Mouse (Mus musculus) T-helper 1 cell (primary cell): ENCODE measurements at regions not wholly inside any gene's neighbourhood (a gene's known extent, or its start where the extent isn't known, plus 50 kb on each side); places are given as distances from the start of the nearest gene placed in this dataset.

Experiments
- in situ Hi-C: fragments of 300-600 bp; cut with MboI, MseI; formaldehyde crosslinking; loops from one replicate; pipeline ENCODE4 v1.15.1; 2025; ENCODE audit warnings: high pct_unique_total_duplicates

DNA sequence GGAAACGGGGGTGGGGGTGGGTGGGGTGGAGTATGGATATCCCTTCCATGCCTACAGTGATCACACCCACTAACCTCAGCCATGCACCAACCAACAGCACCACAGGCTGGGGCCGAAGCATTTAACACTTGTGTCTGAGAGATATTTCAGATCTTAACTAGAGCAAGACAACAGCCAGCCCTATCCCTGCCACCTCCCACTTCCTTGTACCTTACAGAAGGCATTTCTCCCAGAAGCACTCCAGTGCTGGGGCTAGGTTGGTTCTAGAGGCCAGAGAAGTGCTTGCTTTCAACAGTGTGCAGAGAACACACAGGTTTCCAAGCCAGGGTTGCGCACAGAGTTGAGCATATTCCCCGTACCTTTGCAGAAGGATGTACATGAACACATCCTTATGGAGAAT is 79.1 kb upstream of the Akt3 start:
- in situ Hi-C loops = loop anchor here (10.0 to 25.0 kb wide), 2 partner anchors 950 to 962 kb away; no protein-coding TSS in a partner anchor

- in situ Hi-C loops = loop anchor here (10.0 to 25.0 kb wide), 2 partner anchors 951 to 962 kb away; no protein-coding TSS in a partner anchor
These were observed 78.4 kb upstream of the Akt3 start for GRCm38 (mm10) chr1:177336436-177336835.

GRCm38 (mm10) chr1:177335961-177336360 is 78.0 kb upstream of the Akt3 start:
- in situ Hi-C loops = loop anchor here (10.0 to 25.0 kb wide), 2 partner anchors 951 to 961 kb away; no protein-coding TSS in a partner anchor

DNA sequence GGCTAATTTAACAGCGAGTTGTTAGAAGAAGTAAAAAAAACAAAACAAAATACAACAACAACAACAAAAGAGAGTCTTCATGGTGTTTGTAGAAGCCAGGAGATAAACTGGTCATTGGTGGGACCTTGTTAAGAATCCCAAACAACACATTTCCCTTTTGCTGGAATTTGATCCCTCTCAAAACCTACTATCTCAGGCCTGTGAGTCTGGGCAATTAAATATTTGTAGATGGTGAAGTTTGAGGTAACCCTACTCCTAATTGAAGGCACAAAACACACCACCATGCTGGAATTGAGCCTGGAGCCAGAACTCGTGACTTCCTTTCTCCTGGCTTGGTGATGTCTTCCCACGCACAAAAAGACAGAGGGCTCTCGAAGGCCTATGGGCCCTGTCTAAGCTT is 65.4 kb upstream of the Akt3 start:
- in situ Hi-C loops = no loop called here

DNA sequence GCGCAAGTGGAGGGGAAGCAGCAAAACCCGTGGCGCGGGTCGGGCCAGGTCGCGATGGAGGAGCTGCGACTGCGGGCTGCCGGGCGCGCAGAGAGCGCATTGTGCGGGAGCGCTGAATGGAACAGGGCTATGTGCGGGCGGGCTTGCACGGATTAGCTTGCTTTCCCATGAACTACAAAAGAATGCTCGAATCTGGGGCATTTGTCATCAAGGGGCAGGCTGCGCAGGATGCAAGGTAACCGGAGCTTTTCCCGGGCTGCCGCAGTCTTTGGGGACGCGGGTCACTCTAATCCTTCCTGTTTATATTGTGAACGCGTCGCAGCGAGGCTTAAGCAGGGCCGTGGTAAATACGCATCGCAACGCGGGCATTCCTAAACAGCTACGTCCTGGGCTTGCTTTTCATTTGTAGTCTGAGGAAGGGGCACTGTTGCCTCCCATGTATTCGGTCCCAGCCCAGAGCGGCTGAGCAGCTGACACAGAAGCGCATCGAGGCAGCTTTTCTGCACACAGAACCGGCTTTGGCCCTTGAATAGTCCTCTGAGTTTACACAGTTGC is 64.8 kb upstream of the Akt3 start:
- in situ Hi-C loops = no loop called here

- in situ Hi-C loops = no loop called here
These were observed 64.3 kb upstream of the Akt3 start for GRCm38 (mm10) chr1:177322307-177322685.

DNA sequence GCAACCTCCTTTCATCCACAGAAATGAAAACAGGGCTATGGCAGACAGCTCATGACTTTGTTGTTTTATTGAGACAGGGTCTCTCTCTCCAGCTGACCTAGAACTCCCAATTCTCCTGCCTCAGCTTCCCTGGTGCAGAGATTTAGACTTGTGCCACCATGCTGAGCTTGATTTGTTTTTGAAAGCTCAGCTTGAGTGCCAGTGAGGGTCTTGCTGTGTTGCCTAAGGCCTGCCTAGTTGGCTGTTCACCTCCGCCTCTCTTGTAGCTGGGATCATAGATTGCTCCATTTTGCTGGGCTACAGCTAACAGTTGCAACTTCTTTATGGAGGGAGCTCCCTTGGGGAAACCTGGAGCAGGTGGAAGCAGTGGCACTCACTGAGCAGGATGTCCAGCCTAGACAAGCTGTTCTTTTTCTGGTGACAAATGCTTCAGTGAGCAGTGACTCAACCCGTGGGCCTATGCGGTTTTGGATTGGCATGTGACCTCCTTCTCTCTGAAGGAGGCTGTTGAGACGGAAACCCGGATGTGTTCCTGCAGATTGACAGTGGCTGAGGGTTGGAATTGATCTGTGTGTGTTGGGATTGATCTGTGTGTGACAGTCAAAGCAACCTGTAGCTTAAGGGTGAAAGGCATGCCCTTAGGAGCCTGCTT is 63.8 kb upstream of the Akt3 start:
- in situ Hi-C loops = no loop called here

DNA sequence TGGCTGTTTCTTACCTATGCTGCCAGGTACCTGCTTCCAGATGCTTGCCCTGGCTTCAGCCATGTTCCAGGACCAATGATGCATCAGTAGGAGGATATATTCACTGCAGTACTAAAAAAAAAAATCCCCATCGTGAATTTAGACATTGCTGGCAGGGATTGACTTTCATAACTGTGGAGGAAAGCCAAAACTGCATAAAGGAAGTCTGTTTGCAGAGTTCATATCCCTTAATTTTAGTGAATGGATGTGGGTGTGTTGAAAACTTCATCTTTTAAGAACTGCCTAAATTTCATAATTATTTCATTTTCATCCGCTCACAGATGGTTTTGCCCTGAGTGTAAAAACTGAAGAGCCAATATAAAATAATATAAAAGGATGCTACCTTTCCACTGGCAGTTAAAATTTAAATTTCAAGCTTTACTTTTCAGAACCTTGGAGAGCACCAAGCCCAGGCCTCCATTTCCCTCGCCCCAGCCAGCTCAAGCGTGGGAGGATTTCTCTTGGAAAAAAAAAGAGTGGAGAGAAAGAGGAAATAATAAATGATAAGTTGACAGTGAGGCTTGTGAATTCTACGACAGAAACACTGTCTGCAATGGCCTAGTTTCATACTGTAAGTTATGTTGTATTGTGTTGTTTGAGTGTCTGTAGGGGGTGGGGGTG is 50.3 kb upstream of the Akt3 start:
- in situ Hi-C loops = no loop called here
